Mouse (Mus musculus): ENCODE data around the gene Grhpr. TPM values are rescaled to one million over a fixed set of nuclear protein-coding genes. Genes with fewer than 3 reads are reported as not detected.
"Not testable (repeated sequence)": the region's sequence is repeated elsewhere in the genome, so short reads cannot be mapped to it uniquely, and the experiment has no call there.

Grhpr gene
- total RNA-seq, 2 experiments from 2014 or later, result 34.5 to 40.1 TPM

- intact Hi-C loops (cut with DNase I), result no loop called here
- peak; percentile 45 to 70 for DNase-seq
These were observed 10.5 kb upstream of the Grhpr start for GRCm38 (mm10) chr4:44970612-44971110.

GRCm38 (mm10) chr4:44973450-44973849 lies 7.7 kb upstream of the Grhpr start:
- intact Hi-C loops (cut with DNase I), result loop anchor here (2.0 kb wide), 1 partner anchor 37 kb away; no protein-coding TSS in a partner anchor
- DNase-seq, result peak; percentile 86 to 91

GRCm38 (mm10) chr4:44973871-44974270 lies 7.3 kb upstream of the Grhpr start:
- intact Hi-C loops (cut with DNase I), result loop anchor here (2.0 kb wide), 1 partner anchor 37 kb away; no protein-coding TSS in a partner anchor

GRCm38 (mm10) chr4:44974331-44974730 lies 6.9 kb upstream of the Grhpr start:
- intact Hi-C loops (cut with DNase I), result no loop called here
- DNase-seq, result no peak

More at GRCm38 (mm10) chr4:44973871-44974270, 7.3 kb upstream of the Grhpr start:
- DNase-seq, result no peak

GRCm38 (mm10) chr4:44976026-44976615 lies 5.1 kb upstream of the Grhpr start:
- intact Hi-C loops (cut with DNase I), result no loop called here
- no peak for DNase-seq

GRCm38 (mm10) chr4:44976921-44977710 lies 4.1 kb upstream of the Grhpr start:
- intact Hi-C loops (cut with DNase I), result no loop called here
- no peak for DNase-seq

GRCm38 (mm10) chr4:44978175-44978574 lies 3.0 kb upstream of the Grhpr start:
- DNase-seq, result no peak
- intact Hi-C loops (cut with DNase I), result no loop called here

- no peak for DNase-seq
These were observed 1.3 kb upstream of the Grhpr start for GRCm38 (mm10) chr4:44979794-44980338.

GRCm38 (mm10) chr4:44981974-44982287 lies 736 bp downstream of the Grhpr start:
- intact Hi-C loops (cut with DNase I), result no loop called here
- DNase-seq, result no peak

More at GRCm38 (mm10) chr4:44979794-44980338, 1.3 kb upstream of the Grhpr start:
- intact Hi-C loops (cut with DNase I), result no loop called here

GRCm38 (mm10) chr4:44982440-44983130 lies 1.4 kb downstream of the Grhpr start:
- no peak for DNase-seq
- intact Hi-C loops (cut with DNase I), result no loop called here

- no peak for DNase-seq
- intact Hi-C loops (cut with DNase I), result no loop called here
These were observed 2.0 kb downstream of the Grhpr start for GRCm38 (mm10) chr4:44983131-44983740.

- DNase-seq, result no peak
- intact Hi-C loops (cut with DNase I), result no loop called here
These were observed 9.4 kb downstream of the Grhpr start for GRCm38 (mm10) chr4:44990560-44990959.

GRCm38 (mm10) chr4:44992330-44992729 lies 11.1 kb downstream of the Grhpr start:
- intact Hi-C loops (cut with DNase I); DNase-seq: not testable (repeated sequence)

GRCm38 (mm10) chr4:44993179-44993578 lies 12.0 kb downstream of the Grhpr start:
- intact Hi-C loops (cut with DNase I); DNase-seq: not testable (repeated sequence)

- no peak for DNase-seq
- intact Hi-C loops (cut with DNase I), result no loop called here
These were observed 12.7 kb downstream of the Grhpr start for GRCm38 (mm10) chr4:44993847-44994246.

- intact Hi-C loops (cut with DNase I), result no loop called here
- DNase-seq, result no peak
These were observed 13.6 kb downstream of the Grhpr start for GRCm38 (mm10) chr4:44994776-44995175.

- intact Hi-C loops (cut with DNase I), result no loop called here
- DNase-seq, result no peak
These were observed 16.9 kb downstream of the Grhpr start for GRCm38 (mm10) chr4:44998071-44998470.

GRCm38 (mm10) chr4:45000001-45000400 lies 18.8 kb downstream of the Grhpr start:
- no peak for DNase-seq
- intact Hi-C loops (cut with DNase I), result no loop called here

- intact Hi-C loops (cut with DNase I), result no loop called here
- DNase-seq, result no peak
These were observed 24.3 kb downstream of the Grhpr start for GRCm38 (mm10) chr4:45005452-45005851.

GRCm38 (mm10) chr4:45010806-45011415 lies 29.7 kb downstream of the Grhpr start:
- peak in 1 of 2 experiments; percentile 18 for DNase-seq
- intact Hi-C loops (cut with DNase I), result loop anchor here (2.0 to 10.0 kb wide), 3 partner anchors 38 to 524 kb away; partner anchors contain the start of genes Shb and Slc25a51
